Mouse (Mus musculus): ENCODE data around the gene Tesk1. TPM values are rescaled to one million over a fixed set of nuclear protein-coding genes. Genes with fewer than 3 reads are reported as not detected.

The Tesk1 gene
- polyA plus RNA-seq, 1 experiment from 2014 or later = 10.7 TPM

GRCm38 (mm10) chr4:43496587-43496986 is 54.8 kb downstream of the Tesk1 start:
- DNase-seq (ENCODE audit: low spot score) (no peak), ATAC-seq (replicated peaks; ENCODE audit: low FRiP score) (no peak)
- no peak overlapping the region for H3K4me3 ChIP-seq (ENCODE audit: low read depth, low read length)
- H3K4me1 ChIP-seq (replicated peaks; ENCODE audit: control insufficient read depth, insufficient read depth, low read length) = peaks cover 20% of the 10 kb centered on the region; the same call in 1 of the 2 replicates
- H3K36me3 ChIP-seq (ENCODE audit: control insufficient read depth, insufficient read depth, low read length) = peaks cover 2% of the 10 kb centered on the region; the same call in 1 of the 2 replicates
- H3K9me3 ChIP-seq (ENCODE audit: control insufficient read depth, low read length) = no peaks in the 10 kb centered on the region
- WGBS = 47% methylated on average over 6 of the region's 6 CpGs
- no peak overlapping the region for H3K27ac ChIP-seq (ENCODE audit: low read depth, low read length)
- H3K9ac ChIP-seq (ENCODE audit: low read length) = no peak overlapping the region
- H3K4me2 ChIP-seq (ENCODE audit: low read depth, low read length, severe bottlenecking) = no peak overlapping the region
- no peaks in the 10 kb centered on the region; the same call in 1 of the 2 replicates for H3K27me3 ChIP-seq (ENCODE audit: control insufficient read depth, insufficient read depth, low read length)

- Histone ChIP-seq H3K27ac (ENCODE audit: low read depth, low read length) (no peak overlapping the region), H3K9me3 (ENCODE audit: control insufficient read depth, low read length) (no peaks in the 10 kb centered on the region), H3K36me3 (ENCODE audit: control insufficient read depth, insufficient read depth, low read length) (peaks cover 2% of the 10 kb centered on the region; the same call in 1 of the 2 replicates), H3K4me2 (ENCODE audit: low read depth, low read length, severe bottlenecking) (no peak overlapping the region; the same call in 1 of the 2 replicates), H3K9ac (ENCODE audit: low read length) (no peak overlapping the region), H3K4me1 (replicated peaks; ENCODE audit: control insufficient read depth, insufficient read depth, low read length) (peaks cover 20% of the 10 kb centered on the region; the same call in 1 of the 2 replicates), H3K4me3 (ENCODE audit: low read depth, low read length) (no peak overlapping the region), H3K27me3 (ENCODE audit: control insufficient read depth, insufficient read depth, low read length) (no peaks in the 10 kb centered on the region; the same call in 1 of the 2 replicates)
- DNase-seq (ENCODE audit: low spot score) (no peak), ATAC-seq (replicated peaks; ENCODE audit: low FRiP score) (no peak)
- WGBS = 93% methylated on average over 8 of the region's 8 CpGs
Measured at GRCm38 (mm10) chr4:43497405-43497804, 55.7 kb downstream of the Tesk1 start.

Other genes with a start within 250 kb of the Tesk1 start
- 0.20 and 0.60 TPM in 2 replicates for gene Atp8b5, start 174.8 kb upstream of the Tesk1 start, polyA plus RNA-seq (2014; fragmentation: Nextera tagmentation; extraction: Ambion mirVana)
- gene Rusc2, start 60.0 kb upstream of the Tesk1 start, polyA plus RNA-seq (2014; fragmentation: Nextera tagmentation; extraction: Ambion mirVana) = 11.6 and 12.4 TPM in 2 replicates
- gene Fam166b, start 12.8 kb upstream of the Tesk1 start, polyA plus RNA-seq (2014; fragmentation: Nextera tagmentation; extraction: Ambion mirVana) = 0.28 and 0.31 TPM in 2 replicates
- 2.6 and 4.8 TPM in 2 replicates for gene Cd72, start 12.7 kb downstream of the Tesk1 start, polyA plus RNA-seq (2014; fragmentation: Nextera tagmentation; extraction: Ambion mirVana)
- gene Sit1, start 41.8 kb downstream of the Tesk1 start, polyA plus RNA-seq (2014; fragmentation: Nextera tagmentation; extraction: Ambion mirVana) = not detected in 2 replicates
- 50.3 and 54.3 TPM in 2 replicates for gene Ccdc107, start 51.0 kb downstream of the Tesk1 start, polyA plus RNA-seq (2014; fragmentation: Nextera tagmentation; extraction: Ambion mirVana)
- 55.3 and 61.1 TPM in 2 replicates for gene Arhgef39, start 57.8 kb downstream of the Tesk1 start, polyA plus RNA-seq (2014; fragmentation: Nextera tagmentation; extraction: Ambion mirVana)
- 0.52 and 0.87 TPM in 2 replicates for gene Car9, start 65.0 kb downstream of the Tesk1 start, polyA plus RNA-seq (2014; fragmentation: Nextera tagmentation; extraction: Ambion mirVana)
- 46.7 and 52.7 TPM in 2 replicates for gene Tpm2, start 81.8 kb downstream of the Tesk1 start, polyA plus RNA-seq (2014; fragmentation: Nextera tagmentation; extraction: Ambion mirVana)
- 42.8 and 45.6 TPM in 2 replicates for gene Creb3, start 120.4 kb downstream of the Tesk1 start, polyA plus RNA-seq (2014; fragmentation: Nextera tagmentation; extraction: Ambion mirVana)
- 45.9 and 46.7 TPM in 2 replicates for gene Tln1, start 120.8 kb downstream of the Tesk1 start, polyA plus RNA-seq (2014; fragmentation: Nextera tagmentation; extraction: Ambion mirVana)
- 26.0 and 38.7 TPM in 2 replicates for gene Rgp1, start 136.8 kb downstream of the Tesk1 start, polyA plus RNA-seq (2014; fragmentation: Nextera tagmentation; extraction: Ambion mirVana)
- 31.0 and 32.4 TPM in 2 replicates for gene Gba2, start 136.9 kb downstream of the Tesk1 start, polyA plus RNA-seq (2014; fragmentation: Nextera tagmentation; extraction: Ambion mirVana)
- 1.9 and 2.8 TPM in 2 replicates for gene Msmp, start 142.6 kb downstream of the Tesk1 start, polyA plus RNA-seq (2014; fragmentation: Nextera tagmentation; extraction: Ambion mirVana)
- gene Npr2, start 190.0 kb downstream of the Tesk1 start, polyA plus RNA-seq (2014; fragmentation: Nextera tagmentation; extraction: Ambion mirVana) = 9.8 and 10.8 TPM in 2 replicates
- gene Spag8, start 211.7 kb downstream of the Tesk1 start, polyA plus RNA-seq (2014; fragmentation: Nextera tagmentation; extraction: Ambion mirVana) = 1.7 and 2.3 TPM in 2 replicates
- 64.1 and 66.8 TPM in 2 replicates for gene Hint2, start 214.5 kb downstream of the Tesk1 start, polyA plus RNA-seq (2014; fragmentation: Nextera tagmentation; extraction: Ambion mirVana)
- gene Tmem8b, start 227.0 kb downstream of the Tesk1 start, polyA plus RNA-seq (2014; fragmentation: Nextera tagmentation; extraction: Ambion mirVana) = 5.2 and 6.4 TPM in 2 replicates
- gene Fam221b, start 227.2 kb downstream of the Tesk1 start, polyA plus RNA-seq (2014; fragmentation: Nextera tagmentation; extraction: Ambion mirVana) = 2.5 and 2.7 TPM in 2 replicates

All from forebrain, embryonic 11.5 days (tissue).